In the genomic region with DNA sequence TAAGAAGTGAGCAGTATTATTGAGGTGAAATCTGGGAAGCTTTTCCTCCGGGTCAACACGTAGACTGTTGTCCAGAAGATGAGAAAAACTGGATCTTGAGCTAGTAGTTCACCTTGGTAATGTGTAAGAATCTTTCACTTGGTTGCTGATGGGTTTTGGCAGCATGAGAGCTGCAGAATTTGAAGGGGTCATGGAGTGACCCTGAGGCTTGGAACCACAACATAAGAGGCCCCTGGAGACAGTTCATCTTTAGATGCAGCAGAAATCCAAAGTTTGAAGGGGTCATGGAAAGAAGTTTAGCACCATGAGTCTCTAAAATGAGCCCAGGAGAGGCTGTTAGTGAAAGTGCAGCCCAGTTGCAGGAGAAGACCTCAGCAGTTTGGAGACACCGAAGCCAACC, we compare ENCODE assay signal across 29 mouse cellular contexts.
"Had no signal": no experiment of that assay in that cellular context is flagged by ENCODE, and none has a peak within 500 bp of the region (broad histone marks: within the 10 kb centered on the region; RNA-seq: fewer than 3 reads in every experiment).

No protein-coding gene starts in this region.

- ATAC-seq: forebrain, embryonic 13.5 days; forebrain, embryonic 14.5 days; forebrain, embryonic 15.5 days; forebrain, embryonic 16.5 days; forebrain, postnatal 0 days had no signal

- H3K27ac ChIP-seq: embryonic facial prominence, embryonic 10.5 days; embryonic facial prominence, embryonic 12.5 days; embryonic facial prominence, embryonic 13.5 days; embryonic facial prominence, embryonic 15.5 days; forebrain, embryonic 10.5 days; forebrain, embryonic 12.5 days; forebrain, embryonic 13.5 days; forebrain, embryonic 15.5 days; gastrocnemius, adult 2 months; heart, adult 2 months had no signal

- H3K4me3 ChIP-seq: embryonic facial prominence, embryonic 10.5 days; embryonic facial prominence, embryonic 12.5 days; embryonic facial prominence, embryonic 13.5 days; embryonic facial prominence, embryonic 15.5 days; erythroblast, embryonic 14.5 days; forebrain, embryonic 10.5 days; forebrain, embryonic 12.5 days; forebrain, embryonic 13.5 days; forebrain, embryonic 15.5 days; gastrocnemius, adult 2 months; heart, adult 2 months had no signal

- H3K4me2 ChIP-seq: embryonic facial prominence, embryonic 12.5 days; embryonic facial prominence, embryonic 13.5 days; embryonic facial prominence, embryonic 15.5 days; forebrain, embryonic 12.5 days; forebrain, embryonic 13.5 days; forebrain, embryonic 15.5 days had no signal

- H3K27me3 ChIP-seq: embryonic facial prominence, embryonic 12.5 days; embryonic facial prominence, embryonic 13.5 days; embryonic facial prominence, embryonic 15.5 days; forebrain, embryonic 12.5 days; forebrain, embryonic 13.5 days; forebrain, embryonic 15.5 days had no signal

- H3K4me1 ChIP-seq: embryonic facial prominence, embryonic 10.5 days; embryonic facial prominence, embryonic 12.5 days; embryonic facial prominence, embryonic 13.5 days; embryonic facial prominence, embryonic 15.5 days; forebrain, embryonic 10.5 days; forebrain, embryonic 12.5 days; forebrain, embryonic 13.5 days; forebrain, embryonic 15.5 days had no signal

- H3K9ac ChIP-seq: embryonic facial prominence, embryonic 12.5 days; embryonic facial prominence, embryonic 13.5 days; embryonic facial prominence, embryonic 15.5 days; forebrain, embryonic 12.5 days; forebrain, embryonic 13.5 days; forebrain, embryonic 15.5 days; forebrain, postnatal 0 days had no signal

- H3K9me3 ChIP-seq: embryonic facial prominence, embryonic 10.5 days; embryonic facial prominence, embryonic 12.5 days; embryonic facial prominence, embryonic 13.5 days; embryonic facial prominence, embryonic 15.5 days; forebrain, embryonic 10.5 days; forebrain, embryonic 12.5 days; forebrain, embryonic 13.5 days; forebrain, embryonic 15.5 days had no signal

- DNase-seq: cerebellum, adult 2 months; cerebellum, adult 8-10 months; cerebellum, adult 9-10 months; cerebellum, adult 9-11 months; cerebellum, postnatal 10 days; cerebellum, postnatal 14 days; cerebellum, postnatal 25 days; cerebellum, postnatal 36 days; embryo, embryonic 11 days; forebrain, postnatal 0 days; gastrocnemius, adult 2 months; gastrocnemius, postnatal 10 days; gastrocnemius, postnatal 14 days; gastrocnemius, postnatal 25 days; gastrocnemius, postnatal 36 days; heart, adult 11 months; heart, adult 18-20 months; heart, adult 2 months had no signal

- H3K36me3 ChIP-seq: embryonic facial prominence, embryonic 10.5 days; embryonic facial prominence, embryonic 12.5 days; embryonic facial prominence, embryonic 13.5 days; embryonic facial prominence, embryonic 15.5 days; forebrain, embryonic 10.5 days; forebrain, embryonic 12.5 days; forebrain, embryonic 15.5 days had no signal
